Mouse (Mus musculus) myocyte (in vitro differentiated cells): ENCODE measurements around the gene Ppfibp1. TPM values are rescaled to one million over a fixed set of nuclear protein-coding genes. Genes with fewer than 3 reads are reported as not detected.

Experiments used
- H3K27me3 ChIP-seq: one replicate; pipeline ENCODE4 v1.6.1; 2011; ENCODE audit not compliant: control insufficient read depth, insufficient read depth, insufficient read length
- H3K36me3 ChIP-seq: one replicate; pipeline ENCODE4 v1.6.1; 2011; ENCODE audit not compliant: control insufficient read depth, insufficient read depth
- H3K4me2 ChIP-seq: one replicate; pipeline ENCODE4 v1.6.1; 2011; ENCODE audit warnings: low read depth, control low read depth
- H3K4me3 ChIP-seq: one replicate; pipeline ENCODE4 v1.5.1; 2011; ENCODE audit warnings: mild to moderate bottlenecking, control low read depth, moderate library complexity
- H3K79me2 ChIP-seq: one replicate; pipeline ENCODE4 v1.6.1; 2011; ENCODE audit not compliant: control insufficient read depth, insufficient read depth
- H3ac ChIP-seq: one replicate; pipeline ENCODE4 v1.6.1; 2011; ENCODE audit not compliant: control insufficient read depth, insufficient read length
- CEBPB ChIP-seq: IDR thresholded peaks from 2 replicates; pipeline ENCODE4 v1.6.1; 2011; ENCODE audit warnings: mild to moderate bottlenecking, moderate library complexity; ENCODE audit not compliant: poor library complexity, insufficient read depth, severe bottlenecking
- E2F4 ChIP-seq: IDR thresholded peaks from one replicate; pipeline ENCODE4 v1.6.1; 2011; ENCODE audit warnings: mild to moderate bottlenecking, control low read depth, moderate library complexity; ENCODE audit not compliant: insufficient read depth
- MAX ChIP-seq: IDR thresholded peaks from one replicate; pipeline ENCODE4 v1.6.1; 2011; ENCODE audit warnings: low read depth, mild to moderate bottlenecking, control low read depth
- MYOD1 ChIP-seq, 3 experiments: IDR thresholded peaks; one replicate each; pipeline ENCODE4 v1.6.1; 2011; ENCODE audit warnings: control low read depth in 2 of 3, low read depth in 2 of 3, mild to moderate bottlenecking in 2 of 3, moderate library complexity in 1 of 3; ENCODE audit not compliant: insufficient read length in 2 of 3, control insufficient read depth in 1 of 3
- MYOG ChIP-seq, 3 experiments: IDR thresholded peaks; one replicate each; pipeline ENCODE4 v1.6.1; 2011; ENCODE audit warnings: control low read depth in 2 of 3, low read depth in 2 of 3, mild to moderate bottlenecking in 2 of 3; ENCODE audit not compliant: insufficient read length in 2 of 3, control insufficient read depth in 1 of 3, insufficient read depth in 1 of 3
- POLR2A ChIP-seq: IDR thresholded peaks from one replicate; pipeline ENCODE4 v1.6.1; 2011; ENCODE audit warnings: low read depth, mild to moderate bottlenecking, control low read depth, moderate library complexity; ENCODE audit not compliant: insufficient read length
- POLR2AphosphoS2 ChIP-seq: IDR thresholded peaks from one replicate; pipeline ENCODE4 v1.6.1; 2011; ENCODE audit warnings: low read depth, control low read depth; ENCODE audit not compliant: insufficient read length
- REST ChIP-seq: IDR thresholded peaks from one replicate; pipeline ENCODE4 v1.6.1; 2011; ENCODE audit warnings: mild to moderate bottlenecking, control low read depth, moderate library complexity; ENCODE audit not compliant: insufficient read depth, insufficient read length
- SRF ChIP-seq: IDR thresholded peaks from one replicate; pipeline ENCODE4 v1.6.1; 2011; ENCODE audit warnings: low read depth; ENCODE audit not compliant: control insufficient read depth, insufficient read length
- TCF12 ChIP-seq: IDR thresholded peaks from one replicate; pipeline ENCODE4 v1.6.1; 2011; ENCODE audit warnings: mild to moderate bottlenecking, control low read depth; ENCODE audit not compliant: poor library complexity, insufficient read depth, severe bottlenecking
- TCF3 ChIP-seq: IDR thresholded peaks from one replicate; pipeline ENCODE4 v1.6.1; 2011; ENCODE audit warnings: low read depth, control low read depth; ENCODE audit not compliant: insufficient read length
- USF1 ChIP-seq: IDR thresholded peaks from one replicate; pipeline ENCODE4 v1.6.1; 2011; ENCODE audit warnings: low read depth, mild to moderate bottlenecking, control low read depth, moderate library complexity
- polyA plus RNA-seq: library from polyadenylated mRNA; unstranded; fragments of >200 nt; fragmentation: generic; extraction: Trizol; gene quantifications from one replicate; pipeline ENCODE4 v1.2.1, GENCODE M21; 2012; ENCODE audit warnings: missing spikeins

Gene Ppfibp1
- polyA plus RNA-seq, 1 experiment: 79.3 TPM

DNA sequence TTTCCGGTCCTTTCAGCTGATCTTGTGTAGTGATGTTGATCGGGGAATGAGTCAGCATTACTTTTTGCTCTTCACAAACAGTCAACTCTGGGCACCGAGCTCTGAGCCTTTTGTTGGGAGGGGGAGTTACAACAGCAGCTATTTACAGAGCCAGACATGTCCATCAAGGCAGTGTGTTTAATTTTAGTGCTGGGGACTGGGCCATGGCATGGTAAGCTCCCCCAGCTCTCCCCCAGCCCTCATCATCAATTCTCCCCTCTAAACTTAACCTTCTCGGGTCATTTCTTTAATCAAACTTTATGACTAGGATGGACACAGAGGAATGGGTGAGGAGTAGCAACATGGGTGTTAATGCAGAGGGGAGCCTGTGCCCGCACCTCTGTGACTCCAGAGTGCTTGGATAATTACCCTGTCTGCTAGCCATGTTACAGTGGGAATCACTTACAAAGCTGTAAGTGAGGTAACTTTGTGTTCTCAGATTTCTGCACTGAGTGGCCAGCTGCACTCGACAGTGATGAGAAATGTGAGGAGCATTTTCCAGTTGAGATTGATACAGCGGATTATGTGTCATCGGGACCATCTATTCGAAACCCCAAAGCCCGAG is 167.2 kb downstream of the Ppfibp1 start:
- H3K4me2 ChIP-seq: no peak overlapping the region
- no peak overlapping the region for H3ac ChIP-seq
- H3K79me2 ChIP-seq: no peaks in the 10 kb centered on the region
- no peak for TF ChIP-seq MYOG (IDR thresholded peaks at IDR 0.05; ENCODE audit: control insufficient read depth in 1 of 3, insufficient read depth in 1 of 3, insufficient read length in 2 of 3, low read depth in 2 of 3)
- TF ChIP-seq CEBPB: no peak
- TF ChIP-seq SRF: no peak
- TF ChIP-seq MYOD1 (IDR thresholded peaks at IDR 0.05; ENCODE audit: control insufficient read depth in 1 of 3, insufficient read length in 2 of 3, low read depth in 2 of 3): no peak
- TF ChIP-seq MAX: no peak
- no peak for TF ChIP-seq POLR2A
- no peak for TF ChIP-seq USF1
- TF ChIP-seq REST: no peak
- no peak for TF ChIP-seq TCF3
- no peak for TF ChIP-seq TCF12
- no peak for TF ChIP-seq POLR2AphosphoS2
- no peak for TF ChIP-seq E2F4
- no peak overlapping the region for H3K4me3 ChIP-seq
- H3K36me3 ChIP-seq: peaks cover 12% of the 10 kb centered on the region
- no peaks in the 10 kb centered on the region for H3K27me3 ChIP-seq

- no peak for TF ChIP-seq USF1
- no peak for TF ChIP-seq REST
- TF ChIP-seq CEBPB: no peak
- TF ChIP-seq POLR2A: no peak
- TF ChIP-seq MYOG (IDR thresholded peaks at IDR 0.05; ENCODE audit: control insufficient read depth in 1 of 3, insufficient read depth in 1 of 3, insufficient read length in 2 of 3, low read depth in 2 of 3): no peak
- no peak for TF ChIP-seq SRF
- no peak for TF ChIP-seq POLR2AphosphoS2
- no peak for TF ChIP-seq MAX
- Histone ChIP-seq H3K27me3 (no peaks in the 10 kb centered on the region), H3K36me3 (peaks cover 25% of the 10 kb centered on the region), H3K79me2 (no peaks in the 10 kb centered on the region), H3K4me3 (no peak overlapping the region), H3K4me2 (no peak overlapping the region), H3ac (no peak overlapping the region)
Measured at GRCm38 (mm10) chr6:147059326-147059725, 171.0 kb downstream of the Ppfibp1 start.

- Histone ChIP-seq H3K36me3 (peaks cover 25% of the 10 kb centered on the region), H3K27me3 (no peaks in the 10 kb centered on the region), H3K4me3 (no peak overlapping the region), H3K4me2 (no peak overlapping the region), H3ac (no peak overlapping the region), H3K79me2 (no peaks in the 10 kb centered on the region)
- TF ChIP-seq SRF (no peak), USF1 (no peak), TCF12 (no peak), POLR2AphosphoS2 (no peak), CEBPB (no peak), E2F4 (no peak), REST (no peak), MAX (no peak), MYOD1 (IDR thresholded peaks at IDR 0.05; ENCODE audit: control insufficient read depth in 1 of 3, insufficient read length in 2 of 3, low read depth in 2 of 3) (no peak), POLR2A (no peak), MYOG (IDR thresholded peaks at IDR 0.05; ENCODE audit: control insufficient read depth in 1 of 3, insufficient read depth in 1 of 3, insufficient read length in 2 of 3, low read depth in 2 of 3) (no peak)
Measured at GRCm38 (mm10) chr6:147061630-147062029, 173.3 kb downstream of the Ppfibp1 start.

GRCm38 (mm10) chr6:147062034-147062433 is 173.7 kb downstream of the Ppfibp1 start:
- TF ChIP-seq TCF3 (no peak), POLR2A (no peak)
- no peaks in the 10 kb centered on the region for H3K27me3 ChIP-seq
- H3K4me3 ChIP-seq: no peak overlapping the region
- H3K36me3 ChIP-seq: peaks cover 25% of the 10 kb centered on the region
- no peaks in the 10 kb centered on the region for H3K79me2 ChIP-seq
- no peak overlapping the region for H3ac ChIP-seq
- H3K4me2 ChIP-seq: no peak overlapping the region

DNA sequence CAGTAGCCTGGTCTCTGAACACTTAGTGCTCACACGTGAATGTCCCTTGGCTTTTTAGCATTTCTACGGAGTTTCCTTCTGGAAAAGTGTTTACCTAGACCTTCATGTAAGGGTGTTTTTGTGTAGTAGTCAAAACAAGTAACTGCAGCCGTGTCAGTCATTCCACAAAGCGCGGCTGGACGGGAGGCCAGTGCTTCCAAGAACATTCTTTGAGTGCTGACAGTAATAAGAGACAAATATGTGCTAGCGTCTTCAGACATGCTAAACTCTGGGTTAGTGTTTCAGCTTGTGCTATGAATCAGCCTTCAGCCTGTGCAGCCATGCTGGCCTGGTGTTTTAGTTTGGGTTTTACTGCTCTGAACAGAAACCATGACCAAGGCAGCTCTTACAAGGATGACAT is 174.4 kb downstream of the Ppfibp1 start:
- Histone ChIP-seq H3K4me2 (no peak overlapping the region), H3K27me3 (no peaks in the 10 kb centered on the region), H3K79me2 (no peaks in the 10 kb centered on the region), H3K4me3 (no peak overlapping the region), H3ac (no peak overlapping the region), H3K36me3 (peaks cover 24% of the 10 kb centered on the region)
- TF ChIP-seq MYOD1 (IDR thresholded peaks at IDR 0.05; ENCODE audit: control insufficient read depth in 1 of 3, insufficient read length in 2 of 3, low read depth in 2 of 3): no peak
- TF ChIP-seq POLR2A: no peak
- no peak for TF ChIP-seq TCF12
- TF ChIP-seq E2F4: no peak
- TF ChIP-seq TCF3: no peak
- TF ChIP-seq POLR2AphosphoS2: no peak
- TF ChIP-seq CEBPB: no peak
- TF ChIP-seq MYOG (IDR thresholded peaks at IDR 0.05; ENCODE audit: control insufficient read depth in 1 of 3, insufficient read depth in 1 of 3, insufficient read length in 2 of 3, low read depth in 2 of 3): no peak
- no peak for TF ChIP-seq REST
- no peak for TF ChIP-seq USF1
- TF ChIP-seq SRF: no peak
- TF ChIP-seq MAX: no peak
